Mouse (Mus musculus) forebrain, embryonic 11.5 days (tissue): Measurements from ENCODE around the gene Cd83. TPM values are rescaled to one million over a fixed set of nuclear protein-coding genes. Genes with fewer than 3 reads are reported as not detected.

Experiments
- ATAC-seq: fragments of 200-750 bp; cut with Nextera tagmentation; replicated peaks from 2 replicates; pipeline ENCODE4 v1.8.0; 2017; ENCODE audit warnings: moderate TSS enrichment; ENCODE audit not compliant: low FRiP score
- DNase-seq: peaks from one replicate; pipeline ENCODE4 v3.0.0-alpha.2; 2017; ENCODE audit warnings: low spot score
- H3K27ac ChIP-seq: fragments of 300-500 bp; sonication (generic); 2 replicates; pipeline ENCODE4 v1.5.1; 2014; ENCODE audit warnings: low read depth, low read length
- H3K27me3 ChIP-seq: fragments of 300-500 bp; sonication (generic); 2 replicates; pipeline ENCODE4 v1.6.1; 2014; ENCODE audit warnings: mild to moderate bottlenecking, low read length, mixed read lengths; ENCODE audit not compliant: control insufficient read depth, insufficient read depth
- H3K36me3 ChIP-seq: fragments of 300-500 bp; sonication (generic); 2 replicates; pipeline ENCODE4 v1.6.1; 2014; ENCODE audit warnings: mild to moderate bottlenecking, low read length, moderate library complexity, mixed read lengths; ENCODE audit not compliant: control insufficient read depth, insufficient read depth
- H3K4me1 ChIP-seq: fragments of 300-500 bp; sonication (generic); replicated peaks from 2 replicates; pipeline ENCODE4 v1.6.1; 2014; ENCODE audit warnings: low read length, mixed read lengths; ENCODE audit not compliant: control insufficient read depth, insufficient read depth
- H3K4me2 ChIP-seq: fragments of 300-500 bp; sonication (generic); 2 replicates; pipeline ENCODE4 v1.6.1; 2014; ENCODE audit warnings: low read depth, mild to moderate bottlenecking, low read length, moderate library complexity, mixed read lengths; ENCODE audit not compliant: severe bottlenecking
- H3K4me3 ChIP-seq: fragments of 300-500 bp; sonication (generic); 2 replicates; pipeline ENCODE4 v1.5.1; 2014; ENCODE audit warnings: low read depth, low read length
- H3K9ac ChIP-seq: fragments of 300-500 bp; sonication (generic); 2 replicates; pipeline ENCODE4 v1.6.1; 2014; ENCODE audit warnings: low read length
- H3K9me3 ChIP-seq: fragments of 300-500 bp; sonication (generic); 2 replicates; pipeline ENCODE4 v1.6.1; 2016; ENCODE audit warnings: low read length, mixed read lengths; ENCODE audit not compliant: control insufficient read depth
- WGBS: fragments of 180-500 bp; shearing (Covaris S2); extraction: QIAGEN DNeasy Blood & Tissue Kit; methylation state at CpG from one replicate; pipeline ENCODE4 v1.1.7; 2014; 5-methylcytosine and 5-hydroxymethylcytosine counted together
- polyA plus RNA-seq: library from polyadenylated mRNA; unstranded; fragments of >200 nt; fragmentation: Nextera tagmentation; extraction: Ambion mirVana; gene quantifications from 2 replicates; pipeline ENCODE4 v1.2.1, GENCODE M21; 2014

The Cd83 gene
- polyA plus RNA-seq, 1 experiment from 2014 or later, result 4.0 TPM

- no peak for ATAC-seq
- 91% methylated on average over 8 of the region's 8 CpGs for WGBS
- H3K9me3 ChIP-seq, result no peaks in the 10 kb centered on the region; the same call in 1 of the 2 replicates
- no peaks in the 10 kb centered on the region for H3K4me1 ChIP-seq
- no peak overlapping the region for H3K4me3 ChIP-seq
- no peak overlapping the region for H3K9ac ChIP-seq
- H3K27me3 ChIP-seq, result no peaks in the 10 kb centered on the region
- H3K27ac ChIP-seq, result no peak overlapping the region
- no peak for DNase-seq
- no peaks in the 10 kb centered on the region for H3K36me3 ChIP-seq
- no peak overlapping the region for H3K4me2 ChIP-seq
Observed at GRCm38 (mm10) chr13:43830892-43831673, 46.5 kb downstream of the Cd83 start.

DNA sequence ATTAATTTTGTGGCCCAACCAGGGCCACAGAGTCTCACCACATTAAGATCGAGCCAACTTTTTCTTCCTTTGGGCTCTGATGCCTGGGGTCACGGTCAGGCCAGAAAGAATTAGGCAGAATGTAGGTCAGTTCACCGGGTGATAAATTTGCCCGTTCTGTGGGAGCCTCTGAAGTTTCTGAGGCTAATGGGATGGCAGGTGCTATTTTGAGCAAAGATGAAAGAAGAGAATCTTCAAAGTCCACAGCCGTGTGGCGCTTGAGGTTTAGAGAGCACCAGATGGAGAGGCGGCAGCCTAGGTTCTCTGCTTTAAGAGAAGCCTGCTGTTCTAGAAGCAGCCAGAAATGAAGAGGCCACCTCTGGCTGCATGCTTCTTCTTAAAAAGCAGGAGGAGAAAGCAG lies 48.2 kb downstream of the Cd83 start:
- H3K27me3 ChIP-seq, result no peaks in the 10 kb centered on the region
- no peaks in the 10 kb centered on the region for H3K36me3 ChIP-seq
- 85% methylated on average over 7 of the region's 7 CpGs for WGBS
- no peak overlapping the region for H3K27ac ChIP-seq
- H3K4me3 ChIP-seq, result no peak overlapping the region
- ATAC-seq (no peak), DNase-seq (no peak)
- no peaks in the 10 kb centered on the region for H3K9me3 ChIP-seq
- no peak overlapping the region for H3K9ac ChIP-seq
- H3K4me1 ChIP-seq, result no peaks in the 10 kb centered on the region
- no peak overlapping the region for H3K4me2 ChIP-seq

- H3K4me2 ChIP-seq, result no peak overlapping the region
- no peak for DNase-seq
- WGBS, result 75% methylated on average over 8 of the region's 8 CpGs
Observed at GRCm38 (mm10) chr13:43836376-43836775, 51.8 kb downstream of the Cd83 start.

DNA sequence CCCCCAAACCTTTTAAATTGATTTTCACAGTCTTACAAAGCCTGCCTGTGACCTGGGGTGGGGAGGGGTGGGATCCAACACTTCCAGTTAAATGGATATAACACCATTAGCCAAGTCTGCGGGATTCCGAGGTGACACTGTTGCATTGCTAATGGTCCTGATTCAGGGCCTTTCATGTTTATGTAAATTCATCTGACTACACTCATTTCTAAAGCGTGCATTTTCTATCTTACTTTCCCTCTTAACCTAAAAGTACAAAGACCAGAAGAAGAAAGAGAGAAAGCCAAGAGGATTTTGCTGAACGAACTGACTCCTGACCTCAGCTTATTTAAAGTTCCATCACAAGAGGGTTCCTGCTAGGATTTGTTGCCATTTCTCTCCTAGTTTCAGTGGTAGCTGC lies 53.2 kb downstream of the Cd83 start:
- Histone ChIP-seq H3K4me1 (no peaks in the 10 kb centered on the region), H3K27ac (no peak overlapping the region), H3K4me2 (no peak overlapping the region), H3K27me3 (no peaks in the 10 kb centered on the region), H3K36me3 (no peaks in the 10 kb centered on the region), H3K9ac (no peak overlapping the region), H3K9me3 (no peaks in the 10 kb centered on the region), H3K4me3 (no peak overlapping the region)
- WGBS, result 43% methylated on average over 4 of the region's 4 CpGs
- DNase-seq, result no peak
- no peak for ATAC-seq

More at GRCm38 (mm10) chr13:43836376-43836775, 51.8 kb downstream of the Cd83 start:
- H3K9me3 ChIP-seq, result no peaks in the 10 kb centered on the region
- no peaks in the 10 kb centered on the region for H3K4me1 ChIP-seq
- ATAC-seq, result no peak
- H3K9ac ChIP-seq, result no peak overlapping the region
- H3K27me3 ChIP-seq, result no peaks in the 10 kb centered on the region
- H3K4me3 ChIP-seq, result no peak overlapping the region
- no peaks in the 10 kb centered on the region for H3K36me3 ChIP-seq
- no peak overlapping the region for H3K27ac ChIP-seq

- Histone ChIP-seq H3K27ac (no peak overlapping the region), H3K4me3 (no peak overlapping the region), H3K9ac (no peak overlapping the region), H3K4me1 (no peaks in the 10 kb centered on the region), H3K36me3 (no peaks in the 10 kb centered on the region), H3K9me3 (no peaks in the 10 kb centered on the region), H3K4me2 (no peak overlapping the region), H3K27me3 (no peaks in the 10 kb centered on the region)
- no peak for ATAC-seq
- no peak for DNase-seq
- 87% methylated on average over 5 of the region's 5 CpGs for WGBS
Observed at GRCm38 (mm10) chr13:43845151-43845550, 60.6 kb downstream of the Cd83 start.

DNA sequence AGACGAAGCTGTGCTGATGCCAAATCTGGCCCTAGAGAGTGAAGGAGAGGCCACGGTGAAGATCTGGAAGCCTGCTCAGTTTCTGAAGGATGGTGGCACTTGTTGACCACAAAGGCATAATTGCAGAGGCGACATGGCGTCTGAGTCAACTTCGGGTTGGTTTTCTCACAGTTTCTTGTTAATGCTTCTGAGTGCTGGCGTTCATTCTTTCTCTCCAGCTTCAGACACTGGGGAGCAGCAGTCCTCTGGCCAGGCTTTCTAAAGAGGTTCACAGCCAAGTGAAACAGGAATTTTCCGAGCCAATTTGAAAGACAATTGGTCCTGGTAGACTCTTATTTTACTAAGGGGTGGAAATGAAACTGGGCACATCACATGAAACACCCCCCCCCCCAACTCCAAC lies 62.6 kb downstream of the Cd83 start:
- WGBS, result 92% methylated on average over 7 of the region's 7 CpGs
- no peak for ATAC-seq
- H3K36me3 ChIP-seq, result no peaks in the 10 kb centered on the region
- no peak overlapping the region for H3K27ac ChIP-seq
- H3K4me1 ChIP-seq, result 0 out of 2 replicates have a peak, but pooled peaks cover 4% of the 10 kb centered on the region
- no peak overlapping the region for H3K4me2 ChIP-seq
- no peak overlapping the region for H3K9ac ChIP-seq
- DNase-seq, result no peak
- no peaks in the 10 kb centered on the region for H3K27me3 ChIP-seq
- no peaks in the 10 kb centered on the region for H3K9me3 ChIP-seq
- H3K4me3 ChIP-seq, result no peak overlapping the region

DNA sequence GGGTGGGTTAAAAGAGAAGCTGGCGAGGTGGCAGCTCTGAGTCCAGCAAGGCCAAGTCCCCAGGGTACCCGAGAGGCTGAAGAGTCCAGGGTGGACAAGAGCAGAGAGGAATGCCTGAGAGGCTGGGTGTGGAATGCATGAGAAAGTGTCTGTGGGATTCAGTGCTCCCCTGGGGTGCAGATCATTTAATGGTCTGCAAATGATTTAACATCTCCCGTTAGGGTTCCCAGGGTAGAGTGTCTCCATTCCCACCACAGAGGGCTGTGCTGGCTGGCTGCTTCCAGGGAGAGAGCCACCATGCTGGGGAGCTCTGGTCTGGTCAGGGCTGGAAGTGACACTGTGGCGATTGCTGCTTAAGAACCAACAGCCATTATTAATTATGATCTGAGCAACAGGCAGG lies 65.2 kb downstream of the Cd83 start:
- ATAC-seq (no peak), DNase-seq (no peak)
- Histone ChIP-seq H3K4me1 (0 out of 2 replicates have a peak, but pooled peaks cover 4% of the 10 kb centered on the region), H3K4me2 (no peak overlapping the region), H3K27me3 (no peaks in the 10 kb centered on the region), H3K9ac (no peak overlapping the region), H3K9me3 (no peaks in the 10 kb centered on the region), H3K27ac (no peak overlapping the region), H3K4me3 (no peak overlapping the region), H3K36me3 (no peaks in the 10 kb centered on the region)
- 53% methylated on average over 4 of the region's 4 CpGs for WGBS

GRCm38 (mm10) chr13:43851108-43851507 lies 66.5 kb downstream of the Cd83 start:
- Histone ChIP-seq H3K27me3 (no peaks in the 10 kb centered on the region), H3K27ac (no peak overlapping the region), H3K9ac (no peak overlapping the region), H3K4me3 (no peak overlapping the region), H3K4me1 (0 out of 2 replicates have a peak, but pooled peaks cover 4% of the 10 kb centered on the region), H3K36me3 (no peaks in the 10 kb centered on the region), H3K9me3 (no peaks in the 10 kb centered on the region), H3K4me2 (no peak overlapping the region)
- DNase-seq (no peak), ATAC-seq (no peak)
- WGBS, result 43% methylated on average over 4 of the region's 4 CpGs
